Mouse (Mus musculus): ENCODE results near the gene Klrb1b.

GRCm38 (mm10) chr6:128841327-128842089 is 15.4 kb upstream of the Klrb1b start:
- TF ChIP-seq CTCF (IDR thresholded peaks at IDR 0.05) (no peak), EP300 (IDR thresholded peaks at IDR 0.05) (peak; percentile 52; the same call in 1 of the 2 replicates)
